Comparison of ENCODE assay signal across 8 mouse cellular contexts in genomic region chr15:82345820-82346470, GRCm38 (mm10). TPM values are rescaled to one million over a fixed set of nuclear protein-coding genes. Genes with fewer than 3 reads are reported as not detected.
DNase-seq lines count a peak whose midpoint lies in the region; ATAC-seq lines count a peak whose summit lies in the region.

No protein-coding gene starts in this region.

- peak; percentile 91 for ATAC-seq in CD4-positive, CD25-positive, alpha-beta regulatory T cell, adult 4 months
- peak; percentile 94 for ATAC-seq in heart, embryonic 14.5 days (ENCODE audit: insufficient number of reproducible peaks, insufficient read depth, low FRiP score, low read depth)
- peak; percentile 83 for ATAC-seq in liver, embryonic 13.5 days (ENCODE audit: low read depth)
- peak; percentile 97 for ATAC-seq in stomach, embryonic 16.5 days (ENCODE audit: insufficient read depth, low FRiP score)

- H3K36me3 ChIP-seq in heart, embryonic 14.5 days (ENCODE audit: control insufficient read depth, insufficient read depth, low read length) = peaks cover 34% of the 10 kb centered on the region
- H3K36me3 ChIP-seq in liver, embryonic 13.5 days = peaks cover 65% of the 10 kb centered on the region
- peaks cover 27% of the 10 kb centered on the region for H3K36me3 ChIP-seq in stomach, embryonic 16.5 days (ENCODE audit: control insufficient read depth, insufficient read depth, low read length)

- H3K9me3 ChIP-seq in heart, embryonic 14.5 days (ENCODE audit: control insufficient read depth, low read length) = no peaks in the 10 kb centered on the region
- no peaks in the 10 kb centered on the region for H3K9me3 ChIP-seq in liver, embryonic 13.5 days (replicated peaks)
- H3K9me3 ChIP-seq in stomach, embryonic 16.5 days (replicated peaks; ENCODE audit: control insufficient read depth, low read length) = no peaks in the 10 kb centered on the region

- H3K9ac ChIP-seq in heart, embryonic 14.5 days (ENCODE audit: low read length) = peak overlapping the region; percentile 78
- peak overlapping the region; percentile 85 for H3K9ac ChIP-seq in liver, embryonic 13.5 days
- peak overlapping the region; percentile 86 for H3K9ac ChIP-seq in stomach, embryonic 16.5 days (ENCODE audit: low read length)

- H3K27ac ChIP-seq in heart, embryonic 14.5 days (replicated peaks in 1 of 2; ENCODE audit: control insufficient read depth in 1 of 2, insufficient read depth in 1 of 2, low read depth in 2 of 2, low read length in 2 of 2) = peak overlapping the region; percentile 85 to 89
- peak overlapping the region; percentile 94 for H3K27ac ChIP-seq in liver, embryonic 13.5 days
- peak overlapping the region; percentile 93 for H3K27ac ChIP-seq in stomach, embryonic 16.5 days (ENCODE audit: low read length)

- H3K4me1 ChIP-seq in heart, embryonic 14.5 days (ENCODE audit: control insufficient read depth in 2 of 2, insufficient read depth in 2 of 2, low read length in 2 of 2) = peaks cover 20 to 27% of the 10 kb centered on the region in 2 experiments
- H3K4me1 ChIP-seq in liver, embryonic 13.5 days (replicated peaks) = peaks cover 88% of the 10 kb centered on the region
- peaks cover 37% of the 10 kb centered on the region for H3K4me1 ChIP-seq in stomach, embryonic 16.5 days (ENCODE audit: control insufficient read depth, insufficient read depth, low read length)

- peak; percentile 99 for DNase-seq in c-Kit-negative CD71-positive TER-119-positive erythroid progenitor cells, embryonic 14.5 days (ENCODE audit: low read depth, low spot score)
- peak; percentile 96 for DNase-seq in fibroblast of lung, adult 2 months (ENCODE audit: low read depth)
- peak; percentile 98 for DNase-seq in kidney, postnatal 14 days
- peak; percentile 99 for DNase-seq in liver, embryonic 13.5 days
- peak; percentile 98 for DNase-seq in neural tube, embryonic 10.5 days (ENCODE audit: extremely low spot score, low spot score)

- peak overlapping the region; percentile 92 for H3K4me2 ChIP-seq in heart, embryonic 14.5 days (ENCODE audit: low read length)
- peak overlapping the region; percentile 97 for H3K4me2 ChIP-seq in liver, embryonic 13.5 days
- H3K4me2 ChIP-seq in stomach, embryonic 16.5 days (ENCODE audit: low read depth, low read length) = peak overlapping the region; percentile 89

- H3K4me3 ChIP-seq in heart, embryonic 14.5 days (ENCODE audit: control insufficient read depth in 1 of 2, insufficient read depth in 1 of 2, low read depth in 1 of 2, low read length in 2 of 2) = peak overlapping the region; percentile 72 to 80
- H3K4me3 ChIP-seq in liver, embryonic 13.5 days (replicated peaks) = peak overlapping the region; percentile 77
- peak overlapping the region; percentile 79 for H3K4me3 ChIP-seq in stomach, embryonic 16.5 days (replicated peaks; ENCODE audit: low read length)

- no peaks in the 10 kb centered on the region for H3K27me3 ChIP-seq in heart, embryonic 14.5 days (ENCODE audit: control insufficient read depth, insufficient read depth, low read length)
- H3K27me3 ChIP-seq in liver, embryonic 13.5 days = no peaks in the 10 kb centered on the region
- no peaks in the 10 kb centered on the region for H3K27me3 ChIP-seq in stomach, embryonic 16.5 days (ENCODE audit: control insufficient read depth, insufficient read depth, low read length)

- under 1% methylated on average over 43 of the region's 51 CpGs for WGBS in heart, embryonic 14.5 days
- WGBS in liver, embryonic 13.5 days (ENCODE audit: insufficient replicate concordance) = under 1% methylated on average over 51 of the region's 51 CpGs
- under 1% methylated on average over 51 of the region's 51 CpGs for WGBS in stomach, embryonic 16.5 days

RNA-seq across cellular contexts. Expression of gene Smdt1, which starts 7.2 kb away (rescaled TPM):
- 10 to 100 TPM; 76.9 to 95.0 TPM for polyA plus RNA-seq in CD4-positive, CD25-positive, alpha-beta regulatory T cell, adult 4 months (2017; shearing (Covaris generic))
- polyA plus RNA-seq in heart, embryonic 14.5 days (2014; fragmentation: Nextera tagmentation; extraction: Ambion mirVana) = 365 and 384 TPM in 2 replicates
- 202 and 208 TPM in 2 replicates for polyA plus RNA-seq in liver, embryonic 13.5 days (2015; fragmentation: Nextera tagmentation; extraction: Ambion mirVana)
- 278 and 284 TPM in 2 replicates for polyA plus RNA-seq in stomach, embryonic 16.5 days (2015; fragmentation: Nextera tagmentation; extraction: Ambion mirVana)

RNA-seq across cellular contexts. Expression of gene Pheta2, which starts 7.2 kb away (rescaled TPM):
- 1 to 10 TPM; 3.4 to 5.0 TPM for polyA plus RNA-seq in CD4-positive, CD25-positive, alpha-beta regulatory T cell, adult 4 months (2017; shearing (Covaris generic))
- polyA plus RNA-seq in heart, embryonic 14.5 days (2014; fragmentation: Nextera tagmentation; extraction: Ambion mirVana) = 7.3 and 7.5 TPM in 2 replicates
- 43.4 and 43.8 TPM in 2 replicates for polyA plus RNA-seq in liver, embryonic 13.5 days (2015; fragmentation: Nextera tagmentation; extraction: Ambion mirVana)
- 17.5 and 18.3 TPM in 2 replicates for polyA plus RNA-seq in stomach, embryonic 16.5 days (2015; fragmentation: Nextera tagmentation; extraction: Ambion mirVana)

RNA-seq across cellular contexts. Expression of gene Naga, which starts 7.2 kb away (rescaled TPM):
- 10 to 100 TPM; 58.4 to 70.3 TPM for polyA plus RNA-seq in CD4-positive, CD25-positive, alpha-beta regulatory T cell, adult 4 months (2017; shearing (Covaris generic))
- polyA plus RNA-seq in heart, embryonic 14.5 days (2014; fragmentation: Nextera tagmentation; extraction: Ambion mirVana) = 47.4 and 48.7 TPM in 2 replicates
- 34.3 and 35.7 TPM in 2 replicates for polyA plus RNA-seq in liver, embryonic 13.5 days (2015; fragmentation: Nextera tagmentation; extraction: Ambion mirVana)
- 99.0 and 116 TPM in 2 replicates for polyA plus RNA-seq in stomach, embryonic 16.5 days (2015; fragmentation: Nextera tagmentation; extraction: Ambion mirVana)

RNA-seq across cellular contexts. Expression of gene Ndufa6, which starts 8.2 kb away (rescaled TPM):
- 100 to 1,000 TPM; 433 to 535 TPM for polyA plus RNA-seq in CD4-positive, CD25-positive, alpha-beta regulatory T cell, adult 4 months (2017; shearing (Covaris generic))
- 667 and 735 TPM in 2 replicates for polyA plus RNA-seq in heart, embryonic 14.5 days (2014; fragmentation: Nextera tagmentation; extraction: Ambion mirVana)
- polyA plus RNA-seq in liver, embryonic 13.5 days (2015; fragmentation: Nextera tagmentation; extraction: Ambion mirVana) = 356 and 357 TPM in 2 replicates
- polyA plus RNA-seq in stomach, embryonic 16.5 days (2015; fragmentation: Nextera tagmentation; extraction: Ambion mirVana) = 352 and 428 TPM in 2 replicates

RNA-seq across cellular contexts. Expression of gene Cyp2d22, which starts 34.1 kb away (rescaled TPM):
- polyA plus RNA-seq in CD4-positive, CD25-positive, alpha-beta regulatory T cell, adult 4 months (2017; shearing (Covaris generic)) = 10 to 100 TPM; 10.7 to 12.5 TPM
- polyA plus RNA-seq in heart, embryonic 14.5 days (2014; fragmentation: Nextera tagmentation; extraction: Ambion mirVana) = 8.6 and 9.2 TPM in 2 replicates
- 7.8 and 9.3 TPM in 2 replicates for polyA plus RNA-seq in liver, embryonic 13.5 days (2015; fragmentation: Nextera tagmentation; extraction: Ambion mirVana)
- polyA plus RNA-seq in stomach, embryonic 16.5 days (2015; fragmentation: Nextera tagmentation; extraction: Ambion mirVana) = 12.6 and 16.4 TPM in 2 replicates

Comparison
In these comparisons a context has a peak if more than half of its experiments do, and no peak if none do; other contexts are left out.
1. Peak in every context shown above with its lines: DNase-seq, ATAC-seq, H3K4me3 ChIP-seq and H3K27ac ChIP-seq.